Mouse (Mus musculus) forebrain, embryonic 15.5 days (tissue): Measurements from ENCODE around the gene Grasp. TPM values are rescaled to one million over a fixed set of nuclear protein-coding genes. Genes with fewer than 3 reads are reported as not detected.
A peak's percentile ranks its signal among the peaks of the same experiment; 100 is the strongest.

Source experiments
- ATAC-seq: fragments of 200-750 bp; cut with Nextera tagmentation; replicated peaks from 2 replicates; pipeline ENCODE4 v1.8.0; 2017; ENCODE audit warnings: mild to moderate bottlenecking, moderate TSS enrichment, moderate library complexity
- H3K27ac ChIP-seq: fragments of 300-500 bp; sonication (generic); replicated peaks from 2 replicates; pipeline ENCODE4 v1.5.1; 2015; ENCODE audit warnings: mild to moderate bottlenecking, inconsistent platforms
- H3K27me3 ChIP-seq: fragments of 300-500 bp; sonication (generic); 2 replicates; pipeline ENCODE4 v1.6.1; 2015; ENCODE audit warnings: inconsistent platforms
- H3K36me3 ChIP-seq: fragments of 300-500 bp; sonication (generic); 2 replicates; pipeline ENCODE4 v1.6.1; 2015; ENCODE audit warnings: mild to moderate bottlenecking, inconsistent platforms
- H3K4me1 ChIP-seq: fragments of 300-500 bp; sonication (generic); 2 replicates; pipeline ENCODE4 v1.6.1; 2015; ENCODE audit warnings: inconsistent platforms
- H3K4me2 ChIP-seq: fragments of 300-500 bp; sonication (generic); replicated peaks from 2 replicates; pipeline ENCODE4 v1.6.1; 2015; ENCODE audit warnings: mild to moderate bottlenecking, inconsistent platforms
- H3K4me3 ChIP-seq: fragments of 300-500 bp; sonication (generic); 2 replicates; pipeline ENCODE4 v1.5.1; 2015; ENCODE audit warnings: mild to moderate bottlenecking, inconsistent platforms
- H3K9ac ChIP-seq: fragments of 300-500 bp; sonication (generic); replicated peaks from 2 replicates; pipeline ENCODE4 v1.6.1; 2015; ENCODE audit warnings: mild to moderate bottlenecking, inconsistent platforms
- H3K9me3 ChIP-seq: fragments of 300-500 bp; sonication (generic); 2 replicates; pipeline ENCODE4 v1.6.1; 2016; ENCODE audit warnings: inconsistent platforms
- WGBS: fragments of 180-500 bp; shearing (Covaris S2); methylation state at CpG from one replicate; pipeline ENCODE4 v1.1.7; 2015; ENCODE audit warnings: mixed read lengths; 5-methylcytosine and 5-hydroxymethylcytosine counted together
- microRNA-seq: library from miRNA; unstranded; fragments of <30 nt; microRNA quantifications from one replicate; pipeline ENCODE4, GENCODE M21; 2016
- polyA plus RNA-seq: library from polyadenylated mRNA; unstranded; fragments of >200 nt; fragmentation: Nextera tagmentation; extraction: Ambion mirVana; gene quantifications from 2 replicates; pipeline ENCODE4 v1.2.1, GENCODE M21; 2015

Grasp gene
- polyA plus RNA-seq, 1 experiment from 2014 or later = 1.7 TPM

- Histone ChIP-seq H3K27me3 (peaks cover 10% of the 10 kb centered on the region; the same call in 1 of the 2 replicates), H3K4me1 (peaks cover 11% of the 10 kb centered on the region), H3K4me2 (no peak overlapping the region), H3K4me3 (no peak overlapping the region), H3K9ac (no peak overlapping the region), H3K9me3 (no peaks in the 10 kb centered on the region), H3K27ac (no peak overlapping the region), H3K36me3 (0 out of 2 replicates have a peak, but pooled peaks cover 3% of the 10 kb centered on the region)
- WGBS = 88% methylated on average over 3 of the region's 3 CpGs
- ATAC-seq = no peak
Measured at GRCm38 (mm10) chr15:101271107-101271506, 47.1 kb downstream of the Grasp start.

- no peaks in the 10 kb centered on the region for H3K9me3 ChIP-seq
- 81% methylated on average over 15 of the region's 15 CpGs for WGBS
- no peak overlapping the region for H3K4me2 ChIP-seq
- H3K4me3 ChIP-seq = no peak overlapping the region
- no peak overlapping the region for H3K27ac ChIP-seq
- peaks cover 7% of the 10 kb centered on the region; the same call in 1 of the 2 replicates for H3K27me3 ChIP-seq
- 0 out of 2 replicates have a peak, but pooled peaks cover 3% of the 10 kb centered on the region for H3K36me3 ChIP-seq
- no peak for ATAC-seq
- peaks cover 8% of the 10 kb centered on the region for H3K4me1 ChIP-seq
- H3K9ac ChIP-seq = no peak overlapping the region
Measured at GRCm38 (mm10) chr15:101271513-101271912, 47.5 kb downstream of the Grasp start.

GRCm38 (mm10) chr15:101274380-101274779, 50.4 kb downstream of the Grasp start:
- Histone ChIP-seq H3K4me2 (no peak overlapping the region), H3K27me3 (no peaks in the 10 kb centered on the region), H3K9ac (no peak overlapping the region), H3K4me1 (no peaks in the 10 kb centered on the region), H3K4me3 (no peak overlapping the region), H3K9me3 (no peaks in the 10 kb centered on the region), H3K36me3 (0 out of 2 replicates have a peak, but pooled peaks cover 3% of the 10 kb centered on the region), H3K27ac (no peak overlapping the region)
- 71% methylated on average over 6 of the region's 6 CpGs for WGBS
- ATAC-seq = no peak

- no peaks in the 10 kb centered on the region for H3K27me3 ChIP-seq
- H3K36me3 ChIP-seq = 0 out of 2 replicates have a peak, but pooled peaks cover 3% of the 10 kb centered on the region
- WGBS = 8% methylated on average over 11 of the region's 11 CpGs
- 0 out of 2 replicates have a peak, but pooled peaks have one; percentile 32 for ATAC-seq
- H3K4me2 ChIP-seq = no peak overlapping the region
- no peak overlapping the region for H3K4me3 ChIP-seq
- H3K9me3 ChIP-seq = no peaks in the 10 kb centered on the region
- H3K27ac ChIP-seq = no peak overlapping the region
- no peaks in the 10 kb centered on the region for H3K4me1 ChIP-seq
- no peak overlapping the region for H3K9ac ChIP-seq
Measured at GRCm38 (mm10) chr15:101277351-101277899, 53.4 kb downstream of the Grasp start.

- Histone ChIP-seq H3K9ac (no peak overlapping the region), H3K4me2 (no peak overlapping the region), H3K27ac (no peak overlapping the region), H3K4me3 (no peak overlapping the region), H3K9me3 (no peaks in the 10 kb centered on the region), H3K4me1 (0 out of 2 replicates have a peak, but pooled peaks cover 5% of the 10 kb centered on the region), H3K36me3 (0 out of 2 replicates have a peak, but pooled peaks cover 3% of the 10 kb centered on the region), H3K27me3 (no peaks in the 10 kb centered on the region)
- WGBS = 68% methylated on average over 5 of the region's 5 CpGs
- ATAC-seq = no peak
Measured at GRCm38 (mm10) chr15:101278589-101278988, 54.6 kb downstream of the Grasp start.

GRCm38 (mm10) chr15:101279430-101279999, 55.5 kb downstream of the Grasp start:
- Histone ChIP-seq H3K9me3 (no peaks in the 10 kb centered on the region), H3K36me3 (no peaks in the 10 kb centered on the region), H3K9ac (no peak overlapping the region), H3K27me3 (no peaks in the 10 kb centered on the region), H3K4me2 (no peak overlapping the region), H3K4me3 (no peak overlapping the region), H3K27ac (no peak overlapping the region), H3K4me1 (peaks cover 6% of the 10 kb centered on the region; the same call in 1 of the 2 replicates)
- ATAC-seq = no peak
- 76% methylated on average over 12 of the region's 12 CpGs for WGBS

Small RNA genes lying within 50 kb of the gene (microRNA-seq; reads per million reads assigned to microRNA genes)
- gene Mir6962 = 1.1 reads per million

Other genes starting within 250 kb of the Grasp start
- gene Gm47841, start 176.8 kb upstream of the Grasp start, polyA plus RNA-seq = not detected in 2 replicates
- gene Fignl2, start 145.6 kb upstream of the Grasp start, polyA plus RNA-seq = not detected in 2 replicates
- gene Ankrd33, start 108.4 kb upstream of the Grasp start, polyA plus RNA-seq = not detected in 2 replicates
- 6.5 and 6.7 TPM in 2 replicates for gene Acvrl1, start 95.7 kb upstream of the Grasp start, polyA plus RNA-seq
- 22.6 and 22.8 TPM in 2 replicates for gene Acvr1b, start 50.1 kb upstream of the Grasp start, polyA plus RNA-seq
- gene Nr4a1, start 30.1 kb downstream of the Grasp start, polyA plus RNA-seq = 3.7 and 4.3 TPM in 2 replicates
- 86.4 and 86.8 TPM in 2 replicates for gene Atg101, start 60.1 kb downstream of the Grasp start, polyA plus RNA-seq
- 0.37 and 0.48 TPM in 2 replicates for gene 6030408B16Rik, start 69.0 kb downstream of the Grasp start, polyA plus RNA-seq
- 0.08 TPM in 1 of 2 replicates, not detected in the other for gene Krt80, start 146.0 kb downstream of the Grasp start, polyA plus RNA-seq
- 0.26 and 0.46 TPM in 2 replicates for gene Krt7, start 186.9 kb downstream of the Grasp start, polyA plus RNA-seq
- gene Krt87, start 214.6 kb downstream of the Grasp start, polyA plus RNA-seq = 0.09 and 0.10 TPM in 2 replicates
- gene Krt88, start 223.6 kb downstream of the Grasp start, polyA plus RNA-seq = not detected in 2 replicates
- gene Krt81, start 239.6 kb downstream of the Grasp start, polyA plus RNA-seq = not detected in 2 replicates
- gene Krt86, start 249.3 kb downstream of the Grasp start, polyA plus RNA-seq = not detected in 2 replicates